Mouse (Mus musculus) layer of hippocampus, postnatal 14 days (tissue): ENCODE results near the gene Slc37a2. TPM values are rescaled to one million over a fixed set of nuclear protein-coding genes. Genes with fewer than 3 reads are reported as not detected.

Source experiments
- DNase-seq, 2 experiments: peaks; one replicate each; pipeline ENCODE4 v3.0.0; 2021 to 2022; ENCODE audit warnings: low spot score in 2 of 2, mixed read lengths in 1 of 2
- total RNA-seq, 2 experiments: library from RNA; stranded (reverse); gene quantifications; 2 replicates each; pipeline ENCODE4 v1.2.3; 2021

The Slc37a2 gene
- total RNA-seq, 2 experiments from 2014 or later: 1.6 to 3.0 TPM

DNA sequence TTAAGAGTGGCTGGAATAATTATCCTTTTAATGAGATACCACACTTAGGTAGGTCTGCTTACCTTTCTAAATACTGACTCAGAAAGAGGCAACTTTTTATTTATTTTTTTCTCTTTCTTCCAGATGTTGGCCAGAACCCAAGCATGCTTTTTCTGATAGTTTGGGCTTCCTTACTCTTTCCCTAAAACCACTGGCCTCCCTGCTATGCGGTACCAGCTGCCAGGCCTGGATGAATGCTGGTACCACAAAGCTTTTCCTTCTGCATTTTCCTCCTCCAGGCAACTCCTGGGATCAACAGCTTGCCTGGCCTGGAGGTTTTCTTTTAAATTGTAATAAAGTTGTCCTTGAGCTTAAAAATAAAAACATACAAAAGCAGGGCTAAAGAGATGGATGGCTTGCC lies 30.0 kb downstream of the Slc37a2 start:
- no peak for DNase-seq

DNA sequence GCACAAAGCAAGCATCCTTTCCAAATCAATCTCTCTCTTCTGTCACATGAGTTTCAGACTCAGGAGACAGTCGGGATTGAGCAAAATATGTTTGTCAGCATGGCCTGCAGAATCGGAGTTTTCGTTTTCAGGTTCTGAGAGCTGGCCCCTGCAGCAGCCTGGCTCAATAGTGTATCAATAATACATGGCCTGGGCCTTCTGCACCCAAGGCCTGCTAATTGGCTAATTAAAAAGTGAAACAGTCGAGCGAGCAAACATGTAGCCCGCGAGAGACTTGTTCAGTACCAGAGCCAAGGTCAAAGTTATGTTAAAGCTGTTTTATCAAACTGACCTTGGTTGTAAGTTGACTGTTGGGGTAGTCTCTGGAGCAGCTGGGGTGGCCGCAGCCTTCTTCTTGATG lies 34.8 kb downstream of the Slc37a2 start:
- no peak for DNase-seq

DNA sequence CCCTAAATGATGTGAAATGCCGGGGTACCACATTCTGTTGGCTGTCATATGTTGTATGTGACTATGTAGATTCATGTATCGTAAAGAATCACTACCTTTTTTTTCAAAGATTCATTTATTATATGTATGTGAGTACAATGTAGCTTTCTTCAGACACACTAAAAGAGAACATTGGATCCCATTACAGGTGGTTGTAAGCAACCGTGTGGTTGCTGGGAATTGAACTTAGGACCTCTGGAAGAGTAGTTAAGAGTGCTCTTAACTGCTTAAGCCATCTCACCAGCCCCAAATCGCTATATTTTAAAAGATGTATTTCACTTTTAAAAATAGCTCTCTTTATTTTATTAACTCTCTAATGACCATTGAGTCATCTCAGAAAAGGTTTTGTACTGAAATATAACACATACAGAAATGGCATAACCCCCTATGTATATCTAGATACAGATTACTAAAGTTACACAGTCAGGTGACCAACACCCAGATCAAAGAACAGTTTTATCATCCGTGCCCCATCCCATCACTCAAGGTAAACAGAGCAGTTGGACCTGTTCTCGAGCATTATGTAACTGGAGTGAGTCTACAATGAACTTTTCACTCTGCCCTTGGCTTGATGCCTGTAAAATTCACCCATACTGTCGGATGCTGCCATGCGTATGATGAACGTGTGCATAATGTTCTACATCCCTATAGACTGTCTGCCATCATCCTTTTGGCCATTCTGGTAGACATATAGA lies 41.0 kb downstream of the Slc37a2 start:
- DNase-seq: no peak

DNA sequence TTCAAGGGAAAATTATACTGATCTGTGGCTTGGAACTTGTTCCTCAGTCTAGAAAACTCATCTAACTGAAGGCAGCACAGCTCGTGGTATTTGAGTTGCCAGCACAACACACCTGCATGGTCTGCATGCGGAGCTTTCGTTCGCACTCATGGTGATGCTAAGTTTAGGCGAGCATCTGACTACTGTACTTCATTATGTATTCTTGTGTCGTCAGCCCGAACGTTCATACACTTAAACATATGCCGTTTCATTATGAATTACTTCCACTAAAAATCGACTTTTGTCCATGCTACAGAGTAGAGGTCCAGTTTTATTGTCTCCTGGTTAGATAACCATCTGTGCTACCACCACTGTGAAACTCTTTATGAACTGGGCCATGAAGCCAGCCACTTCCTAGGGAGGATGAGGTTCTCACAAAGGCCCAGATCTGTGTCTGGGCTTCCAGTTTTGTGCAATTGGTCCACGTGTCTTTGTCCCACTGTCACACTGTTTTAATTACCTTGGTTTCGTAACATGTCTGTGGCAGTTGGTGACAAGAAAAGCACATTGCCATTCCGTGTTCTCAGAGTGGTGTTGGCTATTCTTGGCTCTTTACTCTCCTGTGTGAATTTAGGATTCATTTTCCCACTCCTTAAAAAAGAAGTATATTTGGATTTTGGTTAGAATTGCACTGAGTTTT lies 42.3 kb downstream of the Slc37a2 start:
- no peak for DNase-seq

DNA sequence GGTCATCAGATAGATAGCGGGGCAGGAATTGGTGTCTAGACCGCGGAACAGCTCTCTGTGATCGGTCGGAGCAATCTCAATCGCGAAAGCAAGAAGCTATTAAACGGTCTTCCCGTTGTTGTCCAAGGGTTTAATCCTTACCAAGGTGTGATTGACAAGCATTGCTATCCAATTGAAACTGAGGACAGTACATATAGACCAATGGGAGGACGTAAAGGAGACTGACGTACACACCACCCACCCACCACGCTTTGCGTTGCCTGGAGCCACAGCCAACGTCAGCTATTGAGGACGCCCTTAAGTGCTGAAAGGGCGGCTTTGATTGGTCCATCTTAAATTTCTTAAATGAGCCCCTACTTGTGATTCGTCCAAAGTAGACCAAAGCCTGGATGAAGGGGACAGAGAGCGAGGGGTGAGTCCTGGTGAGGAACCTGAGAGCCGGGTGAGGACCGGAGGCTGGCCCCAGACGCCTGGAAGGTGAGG lies 47.6 kb downstream of the Slc37a2 start, which contains the start of gene Tmem218:
TSS of gene Tmem218 (plus strand) at position 295 of the 483 bp plus-strand sequence.
- DNase-seq: peak; percentile 95 to 98

DNA sequence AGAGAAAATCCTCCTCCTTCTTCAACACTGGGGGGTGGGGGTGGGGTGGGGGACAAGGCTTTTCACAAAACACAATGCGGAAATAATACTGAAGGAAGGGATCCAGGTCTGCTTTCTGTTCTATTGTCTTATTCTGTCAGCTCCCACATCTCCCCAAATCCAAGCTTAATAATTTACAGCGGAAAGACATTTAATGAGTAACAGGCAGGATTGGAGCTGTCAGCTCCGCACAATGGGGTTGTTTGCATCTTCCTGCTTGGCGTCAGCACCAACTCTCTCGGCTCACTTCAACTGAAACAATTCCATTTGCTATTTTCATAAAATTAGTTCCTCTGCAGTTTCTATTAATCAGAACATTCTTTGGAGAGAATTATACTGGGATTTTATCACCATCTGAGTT lies 51.7 kb downstream of the Slc37a2 start:
- peak in 1 of 2 experiments; percentile 16 for DNase-seq

- DNase-seq: no peak
These were observed 55.1 kb downstream of the Slc37a2 start for GRCm38 (mm10) chr9:37200414-37200813.

- no peak for DNase-seq
These were observed 58.5 kb downstream of the Slc37a2 start for GRCm38 (mm10) chr9:37197067-37197466.

GRCm38 (mm10) chr9:37188024-37188423 lies 67.5 kb downstream of the Slc37a2 start:
- no peak for DNase-seq

DNA sequence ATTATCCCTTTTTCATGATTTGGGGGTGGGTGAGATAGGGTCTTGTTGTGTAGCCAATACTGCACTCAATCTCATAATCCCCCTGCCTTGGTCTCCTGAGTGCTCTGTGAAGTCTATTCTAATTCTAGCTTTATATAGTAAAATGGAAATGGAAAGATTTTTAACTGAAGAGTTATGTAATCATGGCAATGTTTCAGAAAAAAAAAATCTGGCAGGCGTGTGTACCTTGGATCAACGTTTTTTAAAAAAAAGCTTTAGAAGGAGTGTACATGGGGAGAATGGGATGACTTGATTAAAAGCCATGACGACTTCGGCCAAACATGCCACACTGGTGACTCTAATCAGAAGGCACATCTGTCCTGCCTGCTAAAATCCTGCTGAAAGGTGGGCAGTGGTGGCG lies 68.1 kb downstream of the Slc37a2 start:
- DNase-seq: no peak

DNA sequence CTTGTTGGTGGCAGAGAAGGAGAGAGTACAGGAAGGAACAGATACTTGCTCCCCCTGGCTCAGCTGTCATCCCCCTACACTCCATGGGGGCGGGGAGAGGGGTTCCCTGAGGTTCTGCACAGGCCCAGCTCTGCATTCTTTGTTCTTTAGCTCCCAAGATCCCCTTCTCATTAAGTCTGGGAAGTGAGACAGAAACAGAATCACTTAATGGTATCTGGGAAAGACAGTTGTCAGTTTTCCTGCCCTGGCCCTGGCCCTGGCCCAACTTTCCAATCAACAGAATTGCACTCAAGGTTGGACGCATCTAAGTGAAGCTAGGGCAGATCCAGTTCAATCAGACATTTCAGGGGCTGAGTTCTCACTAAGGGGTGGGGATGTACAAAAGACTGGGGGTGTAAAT lies 72.4 kb downstream of the Slc37a2 start:
- DNase-seq: no peak

GRCm38 (mm10) chr9:37181596-37181995 lies 73.9 kb downstream of the Slc37a2 start:
- no peak for DNase-seq

- no peak for DNase-seq
These were observed 75.9 kb downstream of the Slc37a2 start for GRCm38 (mm10) chr9:37179596-37179995.

GRCm38 (mm10) chr9:37178911-37179310 lies 76.6 kb downstream of the Slc37a2 start:
- peak; percentile 48 to 63 for DNase-seq

Other genes with a start within 250 kb of the Slc37a2 start
- 10 to 100 TPM; 25.4 to 29.5 TPM for gene Pknox2, start 108.3 kb downstream of the Slc37a2 start, total RNA-seq
- 10 to 100 TPM in 1 of 2 experiments, 1 to 10 TPM in 1; 9.6 to 10.2 TPM for gene Tmem218, start 47.5 kb downstream of the Slc37a2 start, total RNA-seq
- 1 to 10 TPM; 2.2 to 2.7 TPM for gene Ccdc15, start 92.7 kb upstream of the Slc37a2 start, total RNA-seq
- 10 to 100 TPM; 77.2 to 81.9 TPM for gene Hepacam, start 111.6 kb upstream of the Slc37a2 start, total RNA-seq
- 1 to 10 TPM; 7.6 to 9.9 TPM for gene Robo4, start 146.2 kb upstream of the Slc37a2 start, total RNA-seq
- gene Robo3, start 177.5 kb upstream of the Slc37a2 start, total RNA-seq: 10 to 100 TPM; 19.0 to 22.3 TPM
- 10 to 100 TPM; 22.3 to 22.7 TPM for gene Msantd2, start 233.6 kb upstream of the Slc37a2 start, total RNA-seq